Mouse (Mus musculus): Measurements from ENCODE around the gene Tpst2. TPM values are rescaled to one million over a fixed set of nuclear protein-coding genes. Genes with fewer than 3 reads are reported as not detected.

Tpst2 gene
- total and polyA plus RNA-seq, 2 experiments = 27.7 to 35.7 TPM

- 68% methylated on average over 4 of the region's 4 CpGs for WGBS
- H3K27me3 ChIP-seq (ENCODE audit: control insufficient read depth, insufficient read depth, low read length) = no peaks in the 10 kb centered on the region
- no peak overlapping the region for H3K27ac ChIP-seq (replicated peaks; ENCODE audit: insufficient read depth, low read depth, low read length)
- H3K79me2 ChIP-seq (ENCODE audit: control insufficient read depth, insufficient read depth, low read length) = peaks cover 9% of the 10 kb centered on the region; the same call in 1 of the 2 replicates
- DNase-seq (ENCODE audit: extremely low read depth, low read depth, low spot score) = no peak
- H3K4me3 ChIP-seq (ENCODE audit: insufficient read depth, low read depth, low read length) = no peak overlapping the region
- TF ChIP-seq CTCF (IDR thresholded peaks at IDR 0.05; ENCODE audit: low read depth, low read length) (no peak), POLR2A (IDR thresholded peaks at IDR 0.05; ENCODE audit: extremely low read depth, insufficient read depth, low read length) (no peak)
- H3K9ac ChIP-seq (ENCODE audit: low read depth, low read length) = no peak overlapping the region
- H3K36me3 ChIP-seq (ENCODE audit: control insufficient read depth, insufficient read depth, low read length) = no peaks in the 10 kb centered on the region
- H3K4me1 ChIP-seq (ENCODE audit: control insufficient read depth, insufficient read depth, low read length) = peaks cover 16% of the 10 kb centered on the region
Observed at GRCm38 (mm10) chr5:112275021-112275804, 1.3 kb upstream of the Tpst2 start.

- WGBS = under 1% methylated on average over 24 of the region's 24 CpGs
- peaks cover 27% of the 10 kb centered on the region for H3K4me1 ChIP-seq (ENCODE audit: control insufficient read depth, insufficient read depth, low read length)
- peak overlapping the region; percentile 89 for H3K27ac ChIP-seq (replicated peaks; ENCODE audit: insufficient read depth, low read depth, low read length)
- TF ChIP-seq CTCF (IDR thresholded peaks at IDR 0.05; ENCODE audit: low read depth, low read length) (no peak), POLR2A (IDR thresholded peaks at IDR 0.05; ENCODE audit: extremely low read depth, insufficient read depth, low read length) (no peak)
- H3K27me3 ChIP-seq (ENCODE audit: control insufficient read depth, insufficient read depth, low read length) = no peaks in the 10 kb centered on the region
- H3K79me2 ChIP-seq (ENCODE audit: control insufficient read depth, insufficient read depth, low read length) = peaks cover 17% of the 10 kb centered on the region; the same call in 1 of the 2 replicates
- peak overlapping the region; percentile 89 for H3K9ac ChIP-seq (ENCODE audit: low read depth, low read length)
- H3K36me3 ChIP-seq (ENCODE audit: control insufficient read depth, insufficient read depth, low read length) = no peaks in the 10 kb centered on the region
- H3K4me3 ChIP-seq (ENCODE audit: insufficient read depth, low read depth, low read length) = peak overlapping the region; percentile 73
- DNase-seq (ENCODE audit: extremely low read depth, low read depth, low spot score) = no peak
Observed at GRCm38 (mm10) chr5:112276907-112277348, 437 bp downstream of the Tpst2 start.

DNA sequence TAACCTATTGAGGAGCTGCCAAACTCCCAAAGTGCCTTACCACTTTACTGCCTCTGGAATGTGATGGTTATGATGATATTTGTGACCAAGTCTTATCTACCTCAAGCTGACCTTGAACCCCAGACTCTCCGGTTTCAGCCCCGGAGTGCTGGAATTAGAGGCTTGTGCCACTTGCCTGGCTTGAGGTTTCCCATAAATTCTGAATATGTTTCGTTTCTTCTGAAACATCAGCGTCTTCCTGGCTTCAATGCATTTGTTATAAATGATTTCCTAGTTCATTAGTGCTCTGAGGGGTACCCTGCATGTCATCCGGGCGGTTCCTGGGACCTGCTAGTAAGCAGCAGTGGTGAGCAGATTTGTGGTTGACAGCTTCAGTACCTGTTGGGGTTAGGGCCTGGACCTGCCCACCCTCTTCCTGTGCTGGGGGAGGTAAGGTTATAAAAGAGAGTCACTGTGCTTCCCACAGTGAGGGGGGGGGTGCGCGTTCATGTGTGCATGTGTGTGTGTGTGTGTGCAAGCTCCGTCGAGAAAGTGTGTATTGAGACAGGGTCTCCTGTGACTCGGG, 1.5 kb downstream of the Tpst2 start:
- H3K4me1 ChIP-seq (ENCODE audit: control insufficient read depth, insufficient read depth, low read length) = peaks cover 31% of the 10 kb centered on the region
- H3K27me3 ChIP-seq (ENCODE audit: control insufficient read depth, insufficient read depth, low read length) = no peaks in the 10 kb centered on the region
- H3K36me3 ChIP-seq (ENCODE audit: control insufficient read depth, insufficient read depth, low read length) = no peaks in the 10 kb centered on the region
- WGBS = 48% methylated on average over 11 of the region's 11 CpGs
- peaks cover 26% of the 10 kb centered on the region; the same call in 1 of the 2 replicates for H3K79me2 ChIP-seq (ENCODE audit: control insufficient read depth, insufficient read depth, low read length)
- TF ChIP-seq POLR2A (IDR thresholded peaks at IDR 0.05; ENCODE audit: extremely low read depth, insufficient read depth, low read length) (no peak), CTCF (IDR thresholded peaks at IDR 0.05; ENCODE audit: low read depth, low read length) (no peak)
- peak overlapping the region; percentile 73; the same call in 1 of the 2 replicates for H3K4me3 ChIP-seq (ENCODE audit: insufficient read depth, low read depth, low read length)
- H3K27ac ChIP-seq (replicated peaks; ENCODE audit: insufficient read depth, low read depth, low read length) = peak overlapping the region; percentile 27
- H3K9ac ChIP-seq (ENCODE audit: low read depth, low read length) = peak overlapping the region; percentile 27
- peak; percentile 74 for DNase-seq (ENCODE audit: extremely low read depth, low read depth, low spot score)

- Histone ChIP-seq H3K4me3 (ENCODE audit: insufficient read depth, low read depth, low read length) (no peak overlapping the region), H3K4me1 (ENCODE audit: control insufficient read depth, insufficient read depth, low read length) (peaks cover 31% of the 10 kb centered on the region), H3K79me2 (ENCODE audit: control insufficient read depth, insufficient read depth, low read length) (peaks cover 35% of the 10 kb centered on the region; the same call in 1 of the 2 replicates), H3K27me3 (ENCODE audit: control insufficient read depth, insufficient read depth, low read length) (no peaks in the 10 kb centered on the region), H3K36me3 (ENCODE audit: control insufficient read depth, insufficient read depth, low read length) (no peaks in the 10 kb centered on the region), H3K9ac (ENCODE audit: low read depth, low read length) (peak overlapping the region; percentile 2; the same call in 1 of the 2 replicates), H3K27ac (replicated peaks; ENCODE audit: insufficient read depth, low read depth, low read length) (peak overlapping the region; percentile 45)
- peak; percentile 88 for DNase-seq (ENCODE audit: extremely low read depth, low read depth, low spot score)
- WGBS = 70% methylated on average over 17 of the region's 17 CpGs
- TF ChIP-seq CTCF (IDR thresholded peaks at IDR 0.05; ENCODE audit: low read depth, low read length) (no peak), POLR2A (IDR thresholded peaks at IDR 0.05; ENCODE audit: extremely low read depth, insufficient read depth, low read length) (no peak)
Observed at GRCm38 (mm10) chr5:112279181-112280021, 2.9 kb downstream of the Tpst2 start.

- Histone ChIP-seq H3K9ac (ENCODE audit: low read depth, low read length) (peak overlapping the region; percentile 22; the same call in 1 of the 2 replicates), H3K27me3 (ENCODE audit: control insufficient read depth, insufficient read depth, low read length) (no peaks in the 10 kb centered on the region), H3K4me3 (ENCODE audit: insufficient read depth, low read depth, low read length) (no peak overlapping the region), H3K79me2 (ENCODE audit: control insufficient read depth, insufficient read depth, low read length) (peaks cover 42% of the 10 kb centered on the region; the same call in 1 of the 2 replicates), H3K4me1 (ENCODE audit: control insufficient read depth, insufficient read depth, low read length) (peaks cover 34% of the 10 kb centered on the region), H3K27ac (replicated peaks; ENCODE audit: insufficient read depth, low read depth, low read length) (peak overlapping the region; percentile 45), H3K36me3 (ENCODE audit: control insufficient read depth, insufficient read depth, low read length) (no peaks in the 10 kb centered on the region)
- DNase-seq (ENCODE audit: extremely low read depth, low read depth, low spot score) = peak; percentile 47
- 61% methylated on average over 7 of the region's 7 CpGs for WGBS
- TF ChIP-seq POLR2A (IDR thresholded peaks at IDR 0.05; ENCODE audit: extremely low read depth, insufficient read depth, low read length) (no peak), CTCF (IDR thresholded peaks at IDR 0.05; ENCODE audit: low read depth, low read length) (no peak)
Observed at GRCm38 (mm10) chr5:112280151-112280550, 3.7 kb downstream of the Tpst2 start.

Measured in liver, adult 2 months (tissue).